Mouse (Mus musculus): ENCODE results near the gene Foxred1.

The Foxred1 gene

DNA sequence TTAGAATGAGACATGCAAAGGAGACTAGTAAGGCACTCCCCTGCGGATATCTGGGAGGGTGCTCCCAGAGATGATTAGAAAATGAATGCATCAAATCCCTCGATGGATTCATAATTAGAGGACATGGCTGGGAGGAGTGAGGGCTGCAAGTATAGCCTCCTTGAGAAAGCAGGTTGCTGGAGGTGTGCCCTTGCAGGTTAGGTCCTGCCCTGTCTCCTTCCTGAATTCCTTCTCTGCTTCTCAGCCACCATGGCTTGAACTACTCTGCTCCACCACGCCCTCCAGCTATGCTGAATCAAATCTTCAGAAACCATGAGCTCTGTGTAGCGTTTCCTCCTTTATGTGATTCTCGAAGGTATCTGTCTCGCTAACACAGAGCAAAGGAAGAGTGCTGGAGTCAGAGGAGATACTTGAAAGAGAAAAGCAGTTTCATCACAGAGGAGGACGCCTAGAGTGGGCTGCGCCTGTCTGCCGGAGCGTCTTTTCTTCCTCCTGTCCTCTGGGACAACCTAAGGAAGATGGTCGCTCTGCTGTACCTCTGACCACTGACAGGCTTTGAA is 17.8 kb downstream of the Foxred1 start:
- no peak for DNase-seq (ENCODE audit: low read depth in 1 of 2, low spot score in 2 of 2)

DNA sequence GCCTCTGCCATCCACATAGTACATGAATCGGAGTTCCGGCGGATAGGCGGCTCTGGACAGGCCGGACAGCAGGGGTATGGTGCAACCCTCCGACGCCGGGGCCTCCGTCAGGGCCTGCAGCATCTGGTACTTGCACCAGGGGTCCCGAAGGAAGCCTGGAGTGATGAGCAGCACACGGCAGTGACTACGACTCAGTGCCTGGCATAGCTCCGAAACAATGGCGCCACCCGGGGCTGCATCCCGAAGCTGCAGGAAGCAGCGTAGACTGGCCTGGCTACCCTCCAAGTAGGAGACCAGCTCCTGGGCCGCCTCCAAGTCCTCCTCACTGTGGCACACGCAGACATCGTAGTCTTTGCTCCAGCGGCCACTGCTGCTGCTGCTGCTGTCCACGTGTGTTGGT is 22.2 kb downstream of the Foxred1 start:
- no peak for DNase-seq (ENCODE audit: low read depth in 1 of 2, low spot score in 2 of 2)

DNA sequence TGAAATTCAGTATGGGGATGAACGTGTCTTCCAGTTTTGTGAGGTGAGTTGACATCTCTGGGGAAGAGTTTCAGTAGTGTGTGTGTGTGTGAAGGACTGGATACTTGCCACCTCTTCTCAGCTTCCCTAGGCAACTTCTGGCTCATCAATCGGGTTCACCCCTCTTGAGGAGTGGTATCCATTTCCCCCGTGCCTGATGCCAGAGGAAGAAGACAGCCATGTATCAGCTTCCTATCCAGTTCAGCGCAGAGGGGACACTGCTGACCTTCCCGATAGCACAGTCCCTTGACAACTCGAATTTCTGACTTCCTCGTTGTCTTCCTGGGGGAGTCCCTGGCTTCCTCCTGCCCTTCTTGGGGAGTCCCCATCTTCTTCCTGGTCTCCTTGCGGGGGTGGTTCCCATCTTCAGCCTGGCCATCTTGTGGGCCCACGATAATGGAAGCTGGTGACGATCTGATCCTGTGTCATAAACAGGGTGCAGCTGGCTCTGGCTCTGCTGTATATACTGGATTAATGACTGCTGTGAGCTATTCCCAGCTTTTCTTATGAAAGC is 23.4 kb downstream of the Foxred1 start:
- DNase-seq (ENCODE audit: low read depth in 1 of 2, low spot score in 2 of 2), result no peak

DNA sequence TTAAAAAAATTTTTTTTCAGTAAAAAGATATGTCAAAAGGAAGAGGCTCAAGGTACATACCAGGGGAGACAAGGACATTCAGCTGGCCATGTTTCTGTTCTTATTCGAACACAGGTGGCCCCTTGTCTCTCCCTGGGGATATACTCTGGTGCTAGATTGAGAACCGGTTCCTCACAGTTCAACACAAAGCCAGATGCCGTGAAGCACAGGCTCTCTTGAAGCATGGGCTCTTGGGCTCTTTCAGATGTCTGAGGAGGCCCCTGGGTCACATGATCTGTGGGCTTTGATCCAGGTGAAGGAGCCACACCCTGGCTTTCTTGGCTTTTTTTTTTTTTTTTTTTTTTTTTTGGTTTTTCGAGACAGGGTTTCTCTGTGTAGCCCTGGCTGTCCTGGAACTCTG is 24.4 kb downstream of the Foxred1 start:
- DNase-seq (ENCODE audit: low read depth in 1 of 2, low spot score in 2 of 2), result no peak

DNA sequence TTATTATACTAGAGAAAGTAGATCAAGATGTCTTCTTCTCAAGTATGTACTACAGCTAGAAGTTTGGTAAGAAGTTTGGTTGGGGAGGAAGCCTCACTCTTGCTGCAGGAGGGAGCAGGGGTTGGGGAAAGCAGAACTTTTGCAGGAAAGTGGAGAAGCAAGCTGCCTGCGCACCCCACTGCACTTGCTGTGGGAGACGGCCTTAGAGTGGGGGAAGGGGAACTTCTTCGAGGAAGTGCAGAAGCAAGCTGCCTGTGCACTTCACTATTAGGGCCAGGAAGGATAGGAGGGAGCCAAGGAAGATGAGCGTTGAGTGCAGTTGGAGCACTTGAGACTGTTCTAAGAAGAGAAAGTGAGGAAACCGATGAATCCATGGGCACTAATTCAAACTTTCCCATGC is 27.5 kb downstream of the Foxred1 start:
- no peak for DNase-seq (ENCODE audit: low read depth in 1 of 2, low spot score in 2 of 2)

DNA sequence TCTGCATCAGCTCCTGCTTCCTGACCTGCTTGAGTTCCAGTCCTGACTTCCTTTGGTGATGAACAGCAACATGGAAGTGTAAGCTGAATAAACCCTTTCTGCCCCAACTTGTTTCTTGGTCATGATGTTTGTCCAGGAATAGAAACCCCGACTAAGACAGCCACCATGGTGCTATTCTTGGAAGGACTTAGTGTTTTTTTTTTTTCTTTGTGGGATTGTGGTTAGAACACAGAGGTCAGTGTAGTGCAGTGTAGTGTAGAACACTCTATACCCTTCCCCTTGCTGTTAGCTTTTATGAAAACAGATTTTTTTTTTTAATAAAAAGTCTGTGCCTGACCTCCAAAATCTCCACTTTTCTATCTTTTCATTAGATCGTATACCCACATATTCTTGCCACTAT is 28.0 kb downstream of the Foxred1 start:
- DNase-seq (ENCODE audit: low read depth in 1 of 2, low spot score in 2 of 2), result no peak

DNA sequence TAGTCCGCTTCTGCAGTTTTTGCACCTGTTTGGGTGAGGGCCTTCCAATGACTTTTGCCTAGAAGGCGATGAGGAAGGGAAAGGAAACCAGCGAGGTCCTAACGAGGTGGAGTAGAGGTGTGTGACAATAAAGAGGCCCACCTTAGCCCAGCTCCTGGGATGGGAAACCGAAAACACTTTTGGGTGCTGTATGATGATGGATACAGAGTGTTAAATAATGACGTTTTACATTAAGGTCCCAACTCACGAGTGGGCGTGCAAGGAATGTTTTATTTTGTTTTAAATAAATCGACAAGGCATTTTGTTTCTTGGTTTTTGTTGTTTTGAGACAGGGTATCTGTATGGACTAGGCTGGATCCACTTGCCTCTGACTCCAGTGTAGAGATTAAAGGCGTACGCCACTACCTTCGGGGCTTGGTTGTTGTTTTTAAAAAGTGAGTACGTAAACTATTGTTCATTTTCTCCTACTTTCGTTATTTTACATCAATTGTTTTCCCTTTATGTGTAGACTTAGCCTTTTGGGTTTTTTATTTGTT is 34.7 kb downstream of the Foxred1 start:
- no peak for DNase-seq (ENCODE audit: low read depth in 1 of 2, low spot score in 2 of 2)

DNA sequence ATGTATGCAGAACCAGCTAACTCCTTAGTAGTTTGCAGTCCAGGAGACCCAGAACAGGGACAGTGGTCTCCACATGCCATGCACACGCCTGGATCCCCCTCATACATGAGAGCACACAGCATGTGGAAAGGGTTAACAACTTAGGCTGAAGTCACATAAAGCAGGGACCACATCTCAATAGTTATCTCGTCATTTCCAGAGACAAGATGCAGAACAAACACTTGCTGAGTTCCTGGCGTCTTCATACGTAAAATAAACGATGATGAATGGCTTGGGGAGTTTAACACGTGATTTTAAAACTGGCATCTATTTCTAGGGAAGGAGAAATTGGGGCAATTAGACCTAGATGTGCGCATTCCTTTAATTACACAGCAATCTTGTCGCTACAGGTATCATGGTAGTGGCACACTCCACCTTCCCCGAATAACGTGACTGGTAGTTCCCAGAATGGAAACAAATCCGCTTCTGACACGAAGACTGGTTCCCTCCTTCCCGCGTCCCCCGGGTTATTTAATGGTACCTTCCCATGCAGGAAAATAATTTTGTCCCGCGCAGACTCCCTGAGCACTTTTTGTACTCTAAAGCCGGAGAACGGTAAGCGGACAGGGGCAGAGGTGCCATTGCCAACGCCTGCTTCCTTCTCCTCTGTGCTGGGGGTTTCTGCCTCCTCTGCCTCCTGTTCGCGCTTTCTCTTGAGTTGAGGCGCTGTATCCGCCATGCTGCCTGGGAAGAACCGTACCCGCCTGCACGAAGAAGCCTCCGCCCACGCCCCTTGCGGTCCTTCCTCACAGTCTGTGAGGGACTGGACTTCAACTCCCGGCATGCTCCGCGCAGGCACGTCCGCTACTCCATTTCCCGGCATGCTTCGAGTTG is 35.4 kb downstream of the Foxred1 start, which contains the start of gene Dcps:
Dcps (minus strand) TSS at position 811 of the 873 bp plus-strand sequence.
- DNase-seq (ENCODE audit: low read depth in 1 of 2, low spot score in 2 of 2), result peak; percentile 71 to 83

DNA sequence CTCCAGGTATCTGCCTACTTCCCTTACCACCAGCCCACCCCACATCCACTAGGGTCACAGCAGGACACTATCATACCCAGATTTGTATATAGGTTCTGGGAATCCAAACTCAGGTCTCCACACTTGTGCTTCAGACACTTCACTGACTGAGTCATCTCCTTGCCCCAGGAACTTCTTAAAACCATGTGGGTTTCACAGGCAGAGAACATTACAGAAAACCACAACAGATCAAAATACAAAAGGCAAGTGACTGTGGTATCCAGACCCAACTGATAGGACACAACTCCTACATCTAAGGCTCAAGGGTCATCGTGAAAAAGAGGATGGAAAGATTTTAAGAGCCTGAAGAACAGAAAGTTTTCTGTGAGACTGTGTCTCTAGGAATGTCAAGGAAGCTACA is 37.5 kb downstream of the Foxred1 start:
- no peak for DNase-seq (ENCODE audit: low read depth in 1 of 2, low spot score in 2 of 2)

DNA sequence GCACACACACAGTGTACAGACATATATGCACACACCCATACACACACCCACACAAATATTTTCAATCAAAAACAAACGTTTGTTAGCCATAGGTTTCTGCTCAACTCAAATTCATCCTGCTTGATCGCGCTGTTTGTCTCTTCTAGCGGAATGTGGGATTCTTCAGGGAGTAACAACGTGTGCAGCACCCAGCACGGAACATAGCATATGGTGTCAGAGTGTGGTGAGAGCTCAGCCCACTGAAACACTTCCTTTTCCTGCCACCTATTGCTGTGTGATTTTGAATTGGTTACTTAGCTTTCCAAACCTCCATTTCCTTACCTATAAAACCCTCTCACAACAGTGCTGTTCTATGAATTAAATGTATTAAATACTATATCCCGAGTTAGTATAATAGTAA is 40.8 kb downstream of the Foxred1 start:
- DNase-seq (ENCODE audit: low read depth in 1 of 2, low spot score in 2 of 2), result no peak

DNA sequence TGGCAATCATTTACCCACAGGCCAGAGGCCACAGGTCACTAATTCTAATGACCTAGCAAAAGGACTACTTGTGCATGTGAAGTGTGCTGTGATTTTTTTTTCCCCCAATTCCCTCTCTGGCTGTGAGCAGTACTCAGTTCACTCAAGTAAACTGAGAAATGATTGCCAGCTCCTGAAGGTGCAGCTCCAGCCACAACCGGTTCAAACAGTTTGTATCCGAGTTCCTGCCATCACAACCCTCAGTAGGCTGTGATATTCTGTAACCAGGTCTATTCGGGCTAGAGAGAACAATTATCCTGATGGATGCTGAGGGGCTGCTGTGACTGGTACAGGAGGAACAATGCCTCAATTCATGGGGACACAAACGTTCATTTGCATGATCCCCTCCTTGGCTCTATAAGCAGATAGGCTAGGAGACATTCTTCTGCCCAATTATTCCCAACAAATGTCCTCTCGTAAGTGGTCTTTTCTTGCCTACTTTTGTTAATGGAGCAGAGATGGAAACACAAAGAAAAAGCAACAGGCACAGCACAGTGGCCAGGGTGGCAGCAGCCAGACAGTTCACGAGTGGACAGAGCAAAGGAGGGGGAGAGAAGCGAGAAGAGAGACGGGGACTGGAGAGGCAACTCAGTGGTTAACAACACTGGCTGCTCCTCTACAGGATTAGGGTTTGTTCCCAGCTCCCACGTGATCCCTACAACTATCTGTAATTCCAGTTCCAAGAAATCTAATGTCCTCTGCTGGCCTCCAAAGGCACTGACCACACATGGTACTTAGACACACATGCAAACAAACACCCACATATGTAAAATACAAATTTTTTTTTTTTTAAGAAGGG is 43.8 kb downstream of the Foxred1 start:
- DNase-seq (ENCODE audit: low read depth in 1 of 2, low spot score in 2 of 2), result no peak

DNA sequence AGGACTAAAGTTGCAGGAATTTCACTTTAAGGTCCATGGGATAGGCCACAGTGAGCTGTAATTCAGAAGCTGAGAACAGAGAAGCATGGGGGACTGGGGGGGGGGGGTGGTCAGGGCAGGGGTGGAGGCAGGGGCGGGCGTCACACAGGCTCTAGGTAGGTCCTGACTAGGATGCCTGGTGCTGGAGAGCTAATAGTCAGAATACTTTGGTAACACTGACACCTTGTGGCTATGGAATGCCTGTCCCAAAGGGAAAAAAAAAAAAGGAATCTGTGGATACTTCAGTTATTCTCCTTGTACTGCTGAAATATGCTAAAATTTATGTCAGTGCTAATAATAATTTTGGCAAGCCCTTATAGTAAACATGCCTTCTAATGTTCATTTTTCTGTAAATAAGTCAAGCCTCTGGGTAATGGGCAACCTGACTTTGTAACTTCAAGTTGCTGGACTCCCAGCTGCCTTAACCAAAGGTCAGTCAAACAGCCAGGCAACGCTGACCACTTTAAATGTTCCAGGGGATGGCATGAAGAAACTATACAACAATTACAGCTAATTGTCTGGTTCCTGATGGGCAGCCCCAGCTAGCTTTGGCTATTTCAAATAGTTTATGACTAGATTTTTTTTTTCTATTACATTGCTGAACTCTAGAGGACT is 44.6 kb downstream of the Foxred1 start:
- no peak for DNase-seq (ENCODE audit: low read depth in 1 of 2, low spot score in 2 of 2)

DNA sequence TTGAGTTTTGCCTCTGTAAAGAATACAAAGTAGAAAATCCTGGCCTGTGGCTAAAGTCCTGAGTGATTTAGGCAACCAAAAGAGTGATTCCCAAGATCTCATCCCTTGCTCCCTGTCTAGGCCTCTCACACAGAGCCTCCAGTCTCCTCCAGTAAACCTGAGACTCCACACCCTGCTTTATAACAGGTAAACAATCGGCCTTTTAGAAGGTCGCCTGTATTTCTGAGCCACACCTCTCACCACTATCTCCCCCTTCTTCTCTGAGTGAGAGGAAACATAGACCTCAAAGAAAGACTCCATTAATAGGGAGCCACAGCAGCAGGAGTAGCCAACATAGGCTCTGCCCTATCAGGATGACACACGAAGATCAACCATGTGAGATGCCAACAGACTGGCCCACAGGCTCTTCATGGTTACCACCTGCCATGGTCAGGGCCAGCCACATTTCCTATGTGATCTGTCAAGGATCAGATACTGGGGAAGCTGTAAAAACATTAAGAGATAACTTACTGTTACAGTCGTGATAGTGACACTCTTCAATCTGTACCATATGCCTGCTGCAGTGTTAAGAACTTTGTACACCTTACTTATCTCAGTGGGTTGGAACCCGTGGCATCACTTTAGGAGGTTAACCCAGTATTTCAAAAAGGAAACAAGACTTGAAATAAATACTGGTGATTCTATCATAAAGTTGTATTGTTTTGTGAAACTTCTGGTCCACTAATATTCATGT is 46.5 kb downstream of the Foxred1 start:
- DNase-seq (ENCODE audit: low read depth in 1 of 2, low spot score in 2 of 2), result no peak

DNA sequence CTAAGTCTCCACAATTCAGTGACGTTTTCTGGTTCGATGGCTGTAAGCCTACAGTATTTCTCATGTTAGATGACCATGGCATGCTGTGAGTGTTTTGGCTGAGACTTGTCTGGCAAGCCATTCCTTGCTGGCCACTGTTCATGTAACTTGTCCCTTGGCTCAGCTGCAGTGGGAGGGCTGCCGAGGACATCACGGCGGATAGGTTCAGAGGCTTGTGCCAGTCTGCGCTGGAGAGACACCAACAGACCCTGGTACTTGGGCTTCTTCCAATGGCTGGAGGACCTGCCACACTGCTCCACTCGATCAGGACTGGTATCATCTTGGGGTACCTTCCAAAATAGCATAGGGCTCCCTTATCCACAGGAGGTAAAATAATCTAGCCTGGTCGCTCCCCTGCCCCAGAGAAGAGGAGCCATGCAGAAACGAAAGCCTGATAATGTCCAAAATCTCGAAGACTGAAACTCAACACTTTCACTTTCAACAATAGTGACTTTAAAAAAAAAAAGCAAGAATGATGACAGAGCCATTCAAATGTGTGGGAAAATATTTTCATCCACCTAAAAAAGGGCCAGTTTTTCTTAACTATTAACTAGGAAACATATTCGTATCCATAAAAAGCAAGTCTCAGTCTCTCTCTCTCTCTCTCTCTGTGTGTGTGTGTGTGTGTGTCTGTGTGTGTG is 47.7 kb downstream of the Foxred1 start:
- no peak for DNase-seq (ENCODE audit: low read depth in 1 of 2, low spot score in 2 of 2)

DNA sequence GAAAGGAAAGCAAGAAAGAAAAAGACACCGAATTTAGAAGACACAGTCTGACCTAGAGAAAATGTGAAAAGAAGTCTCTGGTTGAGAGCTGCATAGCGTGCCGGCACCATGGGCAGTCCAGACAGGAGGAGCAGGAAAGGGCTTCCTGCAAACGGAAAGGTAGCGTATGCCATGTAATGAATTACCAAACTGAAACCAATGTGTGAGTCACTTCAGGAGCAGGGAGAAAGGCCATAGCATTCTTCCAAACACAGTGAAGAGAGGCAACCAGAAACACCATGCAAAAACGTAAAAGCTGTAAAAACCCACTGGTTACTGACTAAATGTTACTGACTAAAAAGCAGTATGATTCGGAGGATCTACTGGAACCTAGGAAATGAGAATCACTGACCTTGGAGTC is 49.1 kb downstream of the Foxred1 start:
- DNase-seq (ENCODE audit: low read depth in 1 of 2, low spot score in 2 of 2), result no peak

DNA sequence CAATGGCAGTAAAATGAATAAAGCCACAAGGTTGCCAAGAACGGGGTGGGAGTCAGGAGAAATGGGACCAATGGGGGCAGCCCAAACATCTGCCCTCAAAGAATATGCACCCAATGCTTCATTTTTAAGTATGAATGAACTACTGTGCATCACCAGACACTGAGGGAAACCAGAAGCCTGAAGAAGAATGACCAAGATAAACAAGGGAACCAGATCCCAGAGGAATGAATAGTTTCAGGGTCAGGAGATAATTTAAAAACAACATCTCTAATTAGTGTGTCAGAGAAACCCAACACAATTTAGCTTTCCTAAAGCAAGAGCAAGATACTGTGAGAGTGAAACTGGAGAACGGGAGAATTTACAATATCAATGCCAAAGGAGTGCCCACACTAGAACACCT is 50.2 kb downstream of the Foxred1 start:
- no peak for DNase-seq (ENCODE audit: low read depth in 1 of 2, low spot score in 2 of 2)

DNA sequence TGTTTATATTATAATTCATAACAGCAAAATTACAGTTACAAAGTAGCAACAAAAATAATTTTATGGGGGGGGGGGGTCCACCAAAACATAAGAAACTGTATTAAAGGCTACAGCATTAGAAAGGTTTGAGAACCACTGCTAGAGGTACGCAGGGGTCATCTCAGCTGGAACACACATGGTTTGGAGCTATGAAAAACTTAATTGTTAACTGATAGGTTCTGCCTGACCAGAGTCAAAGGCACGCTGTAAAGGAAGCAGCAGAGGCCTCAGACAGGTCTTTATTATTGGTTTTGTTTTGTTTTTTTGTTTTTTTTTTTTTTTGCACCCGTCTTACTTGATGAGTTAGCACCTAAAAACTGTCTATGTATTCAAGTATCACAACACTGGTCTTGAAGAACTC is 52.4 kb downstream of the Foxred1 start:
- DNase-seq (ENCODE audit: low read depth in 1 of 2, low spot score in 2 of 2), result no peak

DNA sequence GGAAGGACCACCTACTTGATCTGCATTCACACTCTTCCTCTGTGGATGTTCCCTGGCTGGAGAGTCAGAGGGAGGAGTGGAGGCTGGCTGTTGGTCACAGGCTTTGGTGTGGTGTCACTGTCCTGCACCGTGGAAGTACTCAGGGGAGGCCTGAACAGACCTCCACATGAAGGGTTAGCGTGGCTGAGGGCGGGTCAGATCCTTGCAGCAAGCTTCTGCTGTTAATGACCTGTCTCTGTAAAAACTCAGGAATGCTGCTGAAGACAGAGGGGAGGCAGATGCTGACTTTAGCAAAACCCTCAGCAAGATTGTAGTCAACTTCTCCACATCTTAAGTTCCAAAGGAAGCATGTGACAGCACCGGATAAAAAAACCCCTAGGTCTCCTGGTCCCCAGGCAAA is 54.0 kb downstream of the Foxred1 start:
- DNase-seq (ENCODE audit: low read depth in 1 of 2, low spot score in 2 of 2), result no peak

DNA sequence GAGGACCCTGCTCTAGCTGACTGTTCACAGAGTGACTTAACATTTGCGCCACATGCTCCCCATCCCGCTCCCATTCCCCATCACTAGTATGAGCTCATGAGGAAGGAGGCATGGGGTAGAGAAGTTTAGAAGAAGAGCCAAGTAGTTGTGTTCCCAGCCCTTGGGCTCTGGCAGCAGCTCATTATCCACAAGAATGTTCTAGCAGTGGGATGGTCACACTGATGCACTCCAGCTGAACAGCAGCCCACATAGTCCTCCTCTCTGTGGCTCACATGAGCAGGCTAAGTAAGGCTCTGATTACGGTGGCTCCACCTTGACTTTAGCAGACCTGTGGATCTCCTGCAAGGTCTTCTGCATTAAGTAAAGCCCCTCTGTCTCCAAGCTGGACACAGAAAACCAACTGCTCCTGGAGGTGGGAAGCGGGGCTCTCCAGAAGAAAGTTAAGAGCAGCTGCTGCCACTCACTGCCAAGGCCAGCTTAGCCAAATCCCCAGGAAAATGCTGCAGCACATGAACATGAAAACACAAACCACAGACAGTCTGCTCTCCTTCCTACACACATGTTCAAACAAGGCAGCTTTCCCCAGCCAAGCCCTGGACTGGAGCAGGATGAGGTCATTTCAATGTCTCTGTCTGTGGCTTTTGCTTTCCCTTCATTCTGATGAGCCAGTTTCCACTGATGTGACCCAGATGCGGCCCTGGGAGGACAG is 54.7 kb downstream of the Foxred1 start:
- no peak for DNase-seq (ENCODE audit: low read depth in 1 of 2, low spot score in 2 of 2)

Data from monocyte, adult 2 months (primary cell).